Mouse (Mus musculus) right cerebral cortex, postnatal 14 days (tissue): ENCODE data around the gene Clcf1.
"Not testable (repeated sequence)": the region's sequence is repeated elsewhere in the genome, so short reads cannot be mapped to it uniquely, and the experiment has no call there.

Source experiments
- DNase-seq: peaks from one replicate; pipeline ENCODE4 v3.0.0; 2022

The Clcf1 gene

DNA sequence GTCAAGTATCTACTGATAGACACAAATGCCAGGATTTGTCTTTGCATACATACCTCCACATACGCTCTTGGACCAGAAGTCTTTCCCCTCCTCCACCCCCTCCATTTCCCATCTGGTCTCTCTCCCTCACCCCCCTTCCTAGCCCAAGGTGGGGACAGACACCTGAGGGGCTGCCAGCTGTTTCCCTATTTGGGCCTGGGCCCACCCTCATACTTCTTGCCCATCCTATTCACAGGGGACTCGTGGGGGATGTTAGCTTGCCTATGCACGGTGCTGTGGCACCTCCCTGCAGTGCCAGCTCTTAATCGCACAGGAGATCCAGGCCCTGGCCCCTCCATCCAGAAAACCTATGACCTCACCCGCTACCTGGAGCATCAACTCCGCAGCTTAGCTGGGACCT lies 5.9 kb downstream of the Clcf1 start:
- no peak for DNase-seq

- no peak for DNase-seq
Measured at GRCm38 (mm10) chr19:4220416-4220815, 6.4 kb downstream of the Clcf1 start.

GRCm38 (mm10) chr19:4220957-4221743 lies 7.1 kb downstream of the Clcf1 start:
- DNase-seq: no peak

- no peak for DNase-seq
Measured at GRCm38 (mm10) chr19:4222165-4222564, 8.1 kb downstream of the Clcf1 start.

- DNase-seq: no peak
Measured at GRCm38 (mm10) chr19:4226779-4227178, 12.7 kb downstream of the Clcf1 start.

- DNase-seq: no peak
Measured at GRCm38 (mm10) chr19:4227446-4227845, 13.4 kb downstream of the Clcf1 start.

GRCm38 (mm10) chr19:4227894-4228678 lies 14.0 kb downstream of the Clcf1 start:
- peak; percentile 55 for DNase-seq

- no peak for DNase-seq
Measured at GRCm38 (mm10) chr19:4228891-4229290, 14.9 kb downstream of the Clcf1 start.

GRCm38 (mm10) chr19:4229451-4230076 lies 15.5 kb downstream of the Clcf1 start:
- DNase-seq: no peak

DNA sequence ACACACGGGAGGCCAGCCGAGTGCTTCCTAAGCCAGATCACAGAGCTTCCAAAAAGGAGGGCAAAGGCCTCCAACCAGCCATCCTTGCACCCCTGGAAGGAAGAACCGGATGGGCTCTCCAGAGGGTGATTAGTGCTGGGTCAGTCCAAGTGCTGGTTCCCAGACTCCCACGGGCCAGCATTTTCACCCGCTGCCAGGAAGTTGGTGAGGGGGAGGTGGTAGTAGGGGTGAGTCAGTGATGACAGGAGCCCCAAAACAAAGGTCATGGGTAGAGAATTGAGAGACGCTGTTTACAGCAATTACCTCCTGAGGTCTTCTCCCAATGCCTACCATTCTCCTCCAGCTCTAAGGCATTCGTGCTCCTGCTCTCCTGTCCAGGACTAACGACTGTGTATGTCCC lies 16.4 kb downstream of the Clcf1 start:
- no peak for DNase-seq

DNA sequence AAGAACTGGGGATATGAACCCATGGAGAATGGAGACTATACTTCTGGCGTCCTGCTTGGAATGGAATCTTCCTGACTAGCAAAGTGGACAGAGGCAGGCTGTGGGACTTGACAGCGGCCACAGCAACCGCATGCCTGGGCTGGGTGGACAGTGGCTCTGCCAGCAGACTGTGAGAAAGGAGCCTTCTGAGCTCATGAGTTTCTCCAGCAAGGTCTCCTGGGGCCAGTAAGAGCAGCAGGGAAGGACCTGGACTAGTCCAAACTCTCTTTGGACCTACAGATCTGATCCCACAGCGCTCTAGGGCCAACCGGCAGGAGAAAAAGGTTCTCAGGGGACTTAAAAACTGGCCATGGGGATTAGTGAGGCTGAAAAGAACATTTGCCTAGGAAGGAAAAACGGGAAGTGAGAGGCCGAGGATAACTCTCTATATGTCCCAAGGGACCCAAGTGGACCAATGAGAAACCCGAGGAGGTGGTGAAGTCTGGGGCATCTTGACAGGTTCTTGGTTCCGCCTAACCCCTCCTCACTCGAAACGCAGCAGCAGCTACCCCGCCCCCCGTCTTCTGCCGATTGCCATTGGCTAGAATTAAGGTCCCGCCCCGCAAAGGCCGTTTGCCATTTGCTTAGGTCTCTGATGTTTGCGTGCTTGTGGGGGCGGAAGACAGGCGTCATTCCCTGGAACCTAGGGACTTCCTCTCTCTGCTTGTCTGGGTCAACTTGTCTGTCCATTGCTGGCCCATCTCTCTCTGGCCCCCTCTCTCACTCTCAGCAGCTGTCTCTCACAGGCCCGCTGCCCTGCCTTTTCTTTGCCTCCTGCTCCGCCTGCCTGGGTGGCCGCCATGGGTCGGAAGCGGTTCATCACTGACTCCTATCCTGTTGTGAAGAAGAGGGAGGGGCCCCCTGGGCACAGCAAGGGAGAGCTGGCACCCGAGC lies 17.5 kb downstream of the Clcf1 start, which contains the start of gene Pold4:
Pold4 (plus strand) TSS at position 647 of the 933 bp plus-strand sequence.
- DNase-seq: peak; percentile 96

- DNase-seq: no peak
Measured at GRCm38 (mm10) chr19:4232186-4232572, 18.1 kb downstream of the Clcf1 start.

DNA sequence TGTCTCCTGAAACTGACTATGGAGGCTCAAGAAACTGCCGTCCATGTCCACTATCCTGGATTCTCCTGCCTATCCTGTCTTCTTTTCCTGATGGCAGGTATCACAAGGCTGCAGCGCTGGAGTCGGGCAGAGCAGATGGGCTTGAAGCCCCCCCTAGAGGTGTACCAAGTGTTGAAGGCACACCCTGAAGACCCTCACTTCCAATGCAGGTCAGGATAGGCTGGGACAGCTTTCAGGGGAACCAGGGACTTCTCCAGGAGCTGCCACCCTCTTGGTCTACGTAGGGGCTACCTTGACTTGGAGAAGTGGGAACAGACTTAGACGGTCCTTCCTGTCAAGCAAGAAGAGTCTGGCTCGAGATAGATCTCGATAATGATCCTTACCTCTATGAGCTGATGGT lies 18.6 kb downstream of the Clcf1 start:
- DNase-seq: no peak

- DNase-seq: no peak
Measured at GRCm38 (mm10) chr19:4234548-4234947, 20.5 kb downstream of the Clcf1 start.

DNA sequence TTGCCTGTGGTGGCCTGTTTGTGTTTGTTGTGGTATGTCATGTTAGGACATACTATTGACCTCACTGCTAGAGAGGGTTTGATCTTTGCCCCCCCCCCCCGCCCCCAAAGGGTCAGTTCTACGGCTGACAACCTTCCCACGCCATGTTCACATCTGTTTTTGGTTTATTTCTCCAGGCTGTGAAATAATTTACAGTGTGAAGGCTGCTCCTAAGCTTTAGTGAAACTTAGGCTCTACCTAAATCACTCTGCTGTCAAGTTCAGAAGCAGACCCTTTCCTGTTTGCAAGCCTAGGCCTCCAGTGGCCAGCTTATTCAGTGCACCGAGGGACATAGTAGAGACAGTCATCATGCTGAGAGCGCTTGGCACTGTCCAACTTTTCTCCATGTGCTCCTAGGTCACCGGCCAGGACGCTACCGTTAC lies 26.2 kb downstream of the Clcf1 start:
- DNase-seq: no peak

- no peak for DNase-seq
Measured at GRCm38 (mm10) chr19:4242416-4242815, 28.4 kb downstream of the Clcf1 start.

- DNase-seq: no peak
Measured at GRCm38 (mm10) chr19:4244775-4245174, 30.7 kb downstream of the Clcf1 start.

GRCm38 (mm10) chr19:4247010-4247409 lies 33.0 kb downstream of the Clcf1 start:
- no peak for DNase-seq

GRCm38 (mm10) chr19:4248683-4249082 lies 34.6 kb downstream of the Clcf1 start:
- DNase-seq: not testable (repeated sequence)

GRCm38 (mm10) chr19:4254230-4254629 lies 40.2 kb downstream of the Clcf1 start:
- no peak for DNase-seq

- DNase-seq: no peak
Measured at GRCm38 (mm10) chr19:4255583-4256162, 41.6 kb downstream of the Clcf1 start.
